Mouse (Mus musculus) heart, embryonic 10.5 days (tissue): ENCODE results near the gene Abraxas1. TPM values are rescaled to one million over a fixed set of nuclear protein-coding genes. Genes with fewer than 3 reads are reported as not detected.
A peak's percentile ranks its signal among the peaks of the same experiment; 100 is the strongest.

Experiments used
- DNase-seq: peaks from one replicate; pipeline ENCODE4 v3.0.0-alpha.2; 2017; ENCODE audit warnings: low spot score
- H3K27ac ChIP-seq: fragments of 300-500 bp; sonication (generic); 2 replicates; pipeline ENCODE4 v1.5.1; 2016; ENCODE audit warnings: mild to moderate bottlenecking
- H3K27me3 ChIP-seq: fragments of 300-500 bp; sonication (generic); 2 replicates; pipeline ENCODE4 v1.6.1; 2016; ENCODE audit warnings: mild to moderate bottlenecking; ENCODE audit not compliant: poor library complexity, insufficient read depth, severe bottlenecking
- H3K36me3 ChIP-seq: fragments of 300-500 bp; sonication (generic); 2 replicates; pipeline ENCODE4 v1.6.1; 2016; ENCODE audit warnings: mild to moderate bottlenecking, moderate library complexity
- H3K4me1 ChIP-seq: fragments of 300-500 bp; sonication (generic); 2 replicates; pipeline ENCODE4 v1.6.1; 2016; ENCODE audit warnings: mild to moderate bottlenecking
- H3K4me3 ChIP-seq: fragments of 300-500 bp; sonication (generic); 2 replicates; pipeline ENCODE4 v1.5.1; 2016; ENCODE audit warnings: mild to moderate bottlenecking, moderate library complexity
- H3K9me3 ChIP-seq: fragments of 300-500 bp; sonication (generic); 2 replicates; pipeline ENCODE4 v1.6.1; 2016; ENCODE audit warnings: mild to moderate bottlenecking, moderate library complexity
- WGBS: fragments of 180-500 bp; shearing (Covaris S2); methylation state at CpG from one replicate; pipeline ENCODE4 v1.1.7; 2016; 5-methylcytosine and 5-hydroxymethylcytosine counted together
- polyA plus RNA-seq: library from polyadenylated mRNA; unstranded; fragments of >200 nt; fragmentation: Nextera tagmentation; extraction: Ambion mirVana; gene quantifications from 2 replicates; pipeline ENCODE4 v1.2.1, GENCODE M21; 2016

The Abraxas1 gene
- polyA plus RNA-seq, 1 experiment from 2014 or later: 33.2 TPM

DNA sequence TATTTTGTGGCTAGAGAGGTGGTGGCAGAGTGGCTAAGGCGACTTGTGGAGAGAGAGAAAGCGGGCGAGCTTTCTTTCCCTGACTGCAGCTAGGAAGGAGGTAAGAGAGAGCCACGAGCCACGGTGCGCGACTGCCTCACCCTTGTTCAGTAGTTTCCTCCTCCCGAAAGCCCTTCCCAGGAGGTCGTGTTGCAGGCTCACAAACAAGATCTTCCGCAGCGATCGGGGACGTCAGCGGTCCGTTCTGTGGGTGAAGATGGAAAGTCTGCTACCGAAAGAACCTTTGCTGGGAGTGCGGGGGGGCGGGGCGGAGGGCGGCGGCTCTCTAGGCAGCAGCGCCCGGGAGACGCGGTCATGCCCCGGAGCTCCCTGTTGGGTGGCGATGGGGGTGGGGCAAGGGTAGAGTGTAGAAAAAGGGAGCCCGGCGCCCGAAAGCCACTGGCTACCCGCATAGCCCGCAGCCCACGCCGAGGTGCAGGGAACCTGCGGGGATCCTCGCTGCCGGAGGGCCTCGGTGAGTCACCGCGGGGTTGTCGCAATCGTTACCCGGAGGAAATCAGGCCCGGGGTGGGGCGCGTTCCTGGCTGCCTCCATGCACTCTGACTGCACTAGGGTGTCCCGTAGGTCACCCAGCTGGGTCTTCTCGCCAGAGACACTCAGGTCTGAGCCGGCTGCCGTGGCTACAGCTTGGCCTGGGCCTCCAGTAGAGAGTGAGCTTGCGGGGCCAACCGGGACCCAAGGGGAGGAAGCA, 25.3 kb upstream of the Abraxas1 start:
- H3K4me1 ChIP-seq: peaks cover 21% of the 10 kb centered on the region; the same call in 1 of the 2 replicates
- peaks cover 17% of the 10 kb centered on the region for H3K27me3 ChIP-seq
- H3K9me3 ChIP-seq: no peaks in the 10 kb centered on the region
- under 1% methylated on average over 50 of the region's 52 CpGs for WGBS
- peak; percentile 87 for DNase-seq
- H3K4me3 ChIP-seq: peak overlapping the region; percentile 89
- peak overlapping the region; percentile 88 for H3K27ac ChIP-seq
- peaks cover 8% of the 10 kb centered on the region; the same call in 1 of the 2 replicates for H3K36me3 ChIP-seq

DNA sequence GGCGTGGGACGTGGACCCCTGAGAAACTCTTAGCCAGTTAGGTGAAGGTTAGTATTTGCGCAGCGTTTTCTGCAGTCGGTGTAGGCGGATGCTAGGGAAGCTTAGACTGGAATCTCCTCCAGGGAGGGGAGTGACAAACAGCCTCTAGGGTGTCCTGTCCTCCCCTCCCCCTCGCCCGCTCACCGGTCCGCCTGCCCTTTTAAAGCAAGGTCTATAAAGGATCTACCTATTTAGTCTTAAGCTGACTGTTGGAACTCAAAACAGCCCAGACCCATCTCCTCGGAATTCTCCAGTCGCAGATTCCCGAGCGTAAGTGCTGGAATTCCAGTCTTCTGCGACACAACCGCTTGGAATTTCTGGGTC, 24.7 kb upstream of the Abraxas1 start, which contains the start of gene Gpat3:
Gene Gpat3, plus strand, starts transcription at position 229 of the 363 bp plus-strand sequence.
- H3K9me3 ChIP-seq: no peaks in the 10 kb centered on the region
- under 1% methylated on average over 16 of the region's 16 CpGs for WGBS
- no peak for DNase-seq
- peak within 1 kb of the TSS; percentile 89 for H3K4me3 ChIP-seq
- H3K36me3 ChIP-seq: peaks cover 8% of the 10 kb centered on the region; the same call in 1 of the 2 replicates
- peaks cover 21% of the 10 kb centered on the region; the same call in 1 of the 2 replicates for H3K4me1 ChIP-seq
- H3K27me3 ChIP-seq: peaks cover 17% of the 10 kb centered on the region
- H3K27ac ChIP-seq: peak within 1 kb of the TSS; percentile 88

DNA sequence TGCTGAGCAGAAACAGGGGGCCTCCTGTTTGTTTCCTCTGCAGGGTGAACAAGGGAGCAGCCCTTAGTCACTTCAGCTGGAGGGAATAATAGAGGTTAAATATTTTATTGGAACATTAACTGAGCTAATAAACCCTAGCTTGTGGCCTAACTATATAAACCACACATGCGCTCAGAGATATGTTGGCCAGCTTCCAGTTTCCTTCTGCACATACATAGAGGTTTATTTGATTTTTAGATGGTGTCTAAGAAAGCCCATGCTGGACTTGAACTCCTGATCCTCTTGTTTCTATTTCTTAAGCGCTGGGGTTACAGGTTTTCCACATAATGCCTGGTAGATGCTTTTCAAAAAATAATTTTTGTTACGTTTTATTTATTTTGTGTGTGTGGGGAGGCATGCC, 23.7 kb upstream of the Abraxas1 start:
- H3K4me1 ChIP-seq: peaks cover 21% of the 10 kb centered on the region; the same call in 1 of the 2 replicates
- H3K27me3 ChIP-seq: peaks cover 17% of the 10 kb centered on the region
- H3K9me3 ChIP-seq: no peaks in the 10 kb centered on the region
- DNase-seq: no peak
- peaks cover 7% of the 10 kb centered on the region; the same call in 1 of the 2 replicates for H3K36me3 ChIP-seq
- peak overlapping the region; percentile 89; the same call in 1 of the 2 replicates for H3K4me3 ChIP-seq
- no peak overlapping the region for H3K27ac ChIP-seq
- 51% methylated on average over 3 of the region's 3 CpGs for WGBS

DNA sequence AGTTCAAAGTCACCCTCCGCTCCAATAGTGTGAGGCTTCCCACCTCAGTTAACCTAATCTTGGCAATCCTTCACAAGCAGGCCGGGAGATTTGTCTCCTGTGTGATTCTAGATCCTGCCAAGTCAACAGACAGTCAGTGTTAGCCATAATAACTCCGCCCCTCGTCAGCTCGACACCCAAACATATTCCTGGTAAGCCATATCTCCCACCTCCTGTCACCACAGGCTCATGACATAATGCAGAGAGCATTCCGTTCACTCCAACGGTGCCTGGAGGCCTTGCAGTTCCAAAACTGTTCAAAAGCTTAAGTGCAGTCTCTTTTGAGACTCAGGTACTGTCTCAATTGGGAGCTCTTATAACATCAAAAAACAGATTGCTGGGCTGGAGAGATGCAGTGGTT, 17.1 kb upstream of the Abraxas1 start:
- Histone ChIP-seq H3K36me3 (0 out of 2 replicates have a peak, but pooled peaks cover 3% of the 10 kb centered on the region), H3K9me3 (no peaks in the 10 kb centered on the region), H3K4me3 (no peak overlapping the region), H3K27ac (no peak overlapping the region), H3K27me3 (no peaks in the 10 kb centered on the region), H3K4me1 (peaks cover 15% of the 10 kb centered on the region; the same call in 1 of the 2 replicates)
- peak; percentile 93 for DNase-seq
- WGBS: 29% methylated on average over 7 of the region's 7 CpGs

DNA sequence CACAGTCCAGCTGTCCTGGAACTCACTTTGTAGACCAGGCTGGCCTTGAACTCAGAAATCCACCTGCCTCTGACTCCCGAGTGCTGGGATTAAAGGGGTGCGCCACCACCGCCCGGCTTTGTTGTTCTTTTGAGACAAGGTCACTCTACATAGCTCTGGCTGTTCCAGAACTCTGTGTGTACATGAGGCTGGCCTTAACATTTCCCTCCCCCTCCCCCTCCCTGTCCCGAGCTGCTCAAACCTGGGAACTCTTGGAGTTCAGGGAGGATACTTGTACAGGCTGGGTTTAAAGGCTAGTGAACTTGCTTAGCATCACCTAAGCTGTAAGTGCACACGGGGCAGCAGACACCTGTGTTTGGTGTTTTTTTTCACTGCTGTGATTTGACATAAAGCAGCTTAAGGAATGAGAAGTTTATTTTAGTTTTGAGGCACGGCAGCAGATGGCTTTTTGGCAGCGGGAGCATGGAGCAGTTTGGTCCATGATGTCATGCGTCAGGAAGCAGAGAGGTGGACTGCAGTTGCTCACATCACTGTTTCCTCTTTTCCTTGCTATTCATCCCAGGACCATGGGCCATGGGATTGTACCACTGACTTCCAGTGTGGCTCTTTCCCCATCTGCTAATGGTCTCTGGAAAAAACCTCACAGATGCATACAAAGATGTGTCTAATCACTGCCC, 15.2 kb upstream of the Abraxas1 start:
- Histone ChIP-seq H3K27ac (0 out of 2 replicates have a peak overlapping the region, but pooled peaks have one; percentile 13), H3K36me3 (no peaks in the 10 kb centered on the region), H3K4me1 (peaks cover 15% of the 10 kb centered on the region; the same call in 1 of the 2 replicates), H3K9me3 (no peaks in the 10 kb centered on the region), H3K4me3 (no peak overlapping the region), H3K27me3 (no peaks in the 10 kb centered on the region)
- 55% methylated on average over 9 of the region's 9 CpGs for WGBS
- DNase-seq: no peak

DNA sequence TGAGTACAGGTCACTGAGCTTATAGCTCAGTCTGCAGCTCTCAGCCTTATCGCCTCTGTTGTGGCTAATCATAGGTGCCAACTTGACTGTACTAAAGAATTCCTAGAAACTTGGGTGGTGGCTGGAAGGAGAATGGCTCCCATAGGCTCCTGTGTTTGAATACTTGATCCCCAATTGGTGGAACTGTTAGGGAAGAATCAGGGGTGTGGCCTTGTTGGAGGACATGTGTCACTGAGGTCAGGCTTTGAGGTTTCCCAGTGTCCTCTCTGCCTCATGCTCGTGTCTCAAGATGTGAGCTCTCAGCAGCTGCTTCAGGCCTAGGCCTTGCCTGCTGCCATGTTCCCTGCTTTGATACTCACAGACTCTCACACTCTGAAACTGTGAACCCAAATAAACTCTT, 13.1 kb upstream of the Abraxas1 start:
- Histone ChIP-seq H3K27ac (no peak overlapping the region), H3K9me3 (no peaks in the 10 kb centered on the region), H3K36me3 (no peaks in the 10 kb centered on the region), H3K4me3 (no peak overlapping the region), H3K27me3 (no peaks in the 10 kb centered on the region), H3K4me1 (peaks cover 15% of the 10 kb centered on the region; the same call in 1 of the 2 replicates)
- WGBS: 77% methylated on average over 2 of the region's 2 CpGs
- DNase-seq: no peak

DNA sequence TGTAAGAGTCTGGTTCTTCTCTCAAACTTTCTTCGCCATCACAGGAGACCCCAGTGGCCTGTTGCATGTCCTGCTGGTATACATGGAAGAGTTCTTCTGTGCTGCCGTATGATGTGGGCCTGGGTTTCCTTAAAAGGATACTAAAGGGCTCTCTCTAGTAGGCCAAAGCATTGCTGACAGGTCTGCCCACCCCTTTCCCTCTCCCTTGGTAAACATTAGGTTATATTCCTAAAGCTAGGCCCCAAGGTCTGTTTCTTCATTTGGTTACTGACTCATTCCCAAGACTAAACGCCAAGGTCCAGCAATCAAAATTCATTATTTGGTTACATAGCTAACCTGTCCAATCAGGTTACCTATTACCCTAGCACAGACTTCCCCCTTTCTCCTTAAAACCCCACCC, 11.9 kb upstream of the Abraxas1 start:
- H3K36me3 ChIP-seq: no peaks in the 10 kb centered on the region
- no peak for DNase-seq
- no peaks in the 10 kb centered on the region for H3K27me3 ChIP-seq
- no peak overlapping the region for H3K27ac ChIP-seq
- WGBS: 77% methylated on average over 3 of the region's 3 CpGs
- H3K4me1 ChIP-seq: peaks cover 9% of the 10 kb centered on the region; the same call in 1 of the 2 replicates
- no peaks in the 10 kb centered on the region for H3K9me3 ChIP-seq
- no peak overlapping the region for H3K4me3 ChIP-seq

DNA sequence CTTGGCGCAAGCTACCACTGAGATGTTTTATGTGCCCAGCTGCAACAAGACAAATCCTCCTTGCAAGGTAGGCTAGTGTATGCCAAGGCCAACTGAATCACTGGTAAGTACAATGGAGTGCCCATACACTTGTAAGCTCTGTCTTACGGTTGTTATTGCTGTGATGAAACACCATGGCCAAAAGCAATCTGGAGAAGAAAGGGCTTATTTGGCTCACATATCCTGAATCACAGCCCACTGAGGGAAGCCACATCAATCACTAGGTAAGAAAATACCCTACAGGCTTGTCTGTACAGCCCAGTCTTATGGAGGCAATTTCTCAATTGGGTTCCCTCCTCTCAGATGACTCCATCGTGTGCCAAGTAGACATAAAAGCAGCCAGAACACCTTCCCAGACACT, 7.9 kb upstream of the Abraxas1 start:
- Histone ChIP-seq H3K9me3 (no peaks in the 10 kb centered on the region), H3K27me3 (no peaks in the 10 kb centered on the region), H3K36me3 (no peaks in the 10 kb centered on the region), H3K4me3 (no peak overlapping the region), H3K27ac (no peak overlapping the region), H3K4me1 (no peaks in the 10 kb centered on the region)
- 88% methylated on average over 3 of the region's 3 CpGs for WGBS
- no peak for DNase-seq

DNA sequence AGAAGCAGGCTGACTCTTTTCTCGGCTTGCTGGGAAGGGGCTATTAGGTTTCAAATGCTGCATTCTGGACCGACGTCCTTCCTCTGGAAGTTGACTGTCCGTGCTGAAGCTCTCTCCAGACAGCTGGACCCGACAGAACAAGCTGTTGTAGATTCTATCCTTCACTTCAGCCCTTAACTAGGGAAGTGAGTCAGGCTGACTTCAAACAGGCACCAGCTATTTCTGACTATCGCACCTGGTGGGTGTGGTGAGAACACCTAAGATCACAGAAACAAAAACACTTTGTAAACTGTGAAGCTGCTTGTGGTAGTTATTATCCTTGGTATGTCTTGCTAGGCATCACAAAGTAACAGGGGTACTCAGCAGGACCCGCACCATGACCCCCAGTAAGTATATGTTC, 5.8 kb upstream of the Abraxas1 start:
- Histone ChIP-seq H3K36me3 (no peaks in the 10 kb centered on the region), H3K4me1 (no peaks in the 10 kb centered on the region), H3K9me3 (no peaks in the 10 kb centered on the region), H3K27me3 (no peaks in the 10 kb centered on the region), H3K27ac (no peak overlapping the region), H3K4me3 (no peak overlapping the region)
- peak; percentile 54 for DNase-seq
- 70% methylated on average over 7 of the region's 7 CpGs for WGBS

DNA sequence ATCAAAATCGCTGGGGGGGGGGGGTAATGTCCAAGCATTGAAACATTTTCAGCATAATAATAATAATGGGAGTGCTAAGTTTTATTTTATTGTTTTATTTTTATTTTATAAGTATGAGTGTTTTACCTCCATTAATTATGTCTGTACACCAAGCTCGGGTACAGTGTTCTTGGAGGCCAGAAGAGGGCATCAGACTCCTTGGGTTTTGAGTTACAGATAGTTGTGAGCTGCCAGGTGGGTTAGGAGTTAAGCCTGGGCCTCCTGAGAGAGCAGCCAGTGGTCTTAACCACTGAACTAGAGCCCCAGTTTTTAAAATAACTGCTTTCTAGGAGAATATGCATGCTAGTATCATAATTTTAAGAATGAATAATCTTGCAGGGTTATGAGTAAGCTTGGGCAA, 5.2 kb upstream of the Abraxas1 start:
- DNase-seq: peak; percentile 72
- Histone ChIP-seq H3K9me3 (no peaks in the 10 kb centered on the region), H3K36me3 (no peaks in the 10 kb centered on the region), H3K4me3 (no peak overlapping the region), H3K27ac (no peak overlapping the region), H3K4me1 (no peaks in the 10 kb centered on the region), H3K27me3 (no peaks in the 10 kb centered on the region)
- WGBS: 23% methylated on average over 2 of the region's 2 CpGs

DNA sequence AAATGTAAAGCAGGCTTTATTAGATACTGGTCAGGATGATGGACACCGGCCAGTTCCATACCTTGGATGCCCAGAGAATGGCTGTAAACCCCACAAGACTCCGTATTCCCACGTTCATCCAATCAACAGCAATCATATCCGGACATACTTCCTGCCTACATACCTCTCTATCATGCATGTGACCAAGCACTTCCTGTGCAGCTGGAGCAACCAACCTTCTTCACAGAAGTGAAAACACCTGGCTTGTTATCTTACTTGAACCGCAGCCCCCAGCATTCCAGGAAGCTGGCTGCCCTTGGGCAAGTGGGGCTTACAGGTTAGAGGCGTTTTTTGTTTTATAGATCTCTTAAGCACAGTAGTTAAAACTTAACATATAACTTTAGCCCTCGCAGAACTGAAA, 2.1 kb upstream of the Abraxas1 start:
- no peak overlapping the region for H3K4me3 ChIP-seq
- no peaks in the 10 kb centered on the region for H3K9me3 ChIP-seq
- H3K4me1 ChIP-seq: peaks cover 5% of the 10 kb centered on the region; the same call in 1 of the 2 replicates
- H3K36me3 ChIP-seq: peaks cover 2% of the 10 kb centered on the region; the same call in 1 of the 2 replicates
- 75% methylated on average over 7 of the region's 7 CpGs for WGBS
- H3K27ac ChIP-seq: no peak overlapping the region
- H3K27me3 ChIP-seq: no peaks in the 10 kb centered on the region
- DNase-seq: no peak

DNA sequence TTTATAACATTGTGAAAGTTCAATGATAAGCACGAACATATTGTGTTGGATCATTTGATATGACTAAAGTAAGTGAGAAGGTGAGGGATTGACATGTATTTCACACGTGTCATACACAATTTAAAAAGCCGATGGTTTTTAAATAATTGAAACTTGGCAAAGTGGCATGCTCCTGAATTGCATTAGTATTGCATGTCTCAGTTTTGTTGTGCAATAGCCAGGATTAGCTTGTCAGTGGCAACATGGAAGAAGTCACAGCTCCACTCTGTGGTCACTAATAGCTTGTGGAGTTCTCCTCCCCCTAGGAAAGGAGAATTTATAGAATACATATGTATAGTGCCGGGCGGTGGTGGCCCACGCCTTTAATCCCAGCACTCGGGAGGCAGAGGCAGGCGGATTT, 610 bp upstream of the Abraxas1 start:
- H3K9me3 ChIP-seq: no peaks in the 10 kb centered on the region
- H3K4me3 ChIP-seq: peak overlapping the region; percentile 92
- H3K36me3 ChIP-seq: peaks cover 11% of the 10 kb centered on the region
- DNase-seq: no peak
- 82% methylated on average over 8 of the region's 8 CpGs for WGBS
- H3K4me1 ChIP-seq: peaks cover 5% of the 10 kb centered on the region; the same call in 1 of the 2 replicates
- no peaks in the 10 kb centered on the region for H3K27me3 ChIP-seq
- H3K27ac ChIP-seq: no peak overlapping the region
